Mouse (Mus musculus) cerebellum, postnatal 25 days (tissue): ENCODE data around the gene 2610528A11Rik.

Source experiments
- DNase-seq, 2 experiments: peaks; one replicate each; pipeline ENCODE4 v3.0.0; 2021; ENCODE audit warnings: mixed read lengths in 2 of 2

Gene 2610528A11Rik

DNA sequence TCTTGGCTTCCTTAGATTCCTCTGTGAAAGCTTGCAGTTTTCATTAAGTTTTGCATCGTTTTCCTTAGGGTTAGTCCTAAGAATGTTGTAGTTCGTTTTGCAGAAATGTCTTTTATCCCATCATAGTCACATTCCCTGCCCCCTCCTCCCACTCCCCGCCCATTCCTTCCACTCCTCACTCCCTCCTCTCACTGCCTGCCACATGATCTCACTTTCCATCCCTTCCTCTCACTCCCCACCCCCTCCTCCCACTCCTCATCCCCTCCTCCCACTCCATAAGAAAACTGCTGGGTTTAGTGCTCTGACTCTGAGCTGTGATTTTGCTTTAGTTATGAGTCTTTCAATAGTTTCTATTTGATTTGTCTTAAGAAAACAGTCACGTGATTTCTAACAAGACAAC lies 30.1 kb downstream of the 2610528A11Rik start:
- DNase-seq = no peak

DNA sequence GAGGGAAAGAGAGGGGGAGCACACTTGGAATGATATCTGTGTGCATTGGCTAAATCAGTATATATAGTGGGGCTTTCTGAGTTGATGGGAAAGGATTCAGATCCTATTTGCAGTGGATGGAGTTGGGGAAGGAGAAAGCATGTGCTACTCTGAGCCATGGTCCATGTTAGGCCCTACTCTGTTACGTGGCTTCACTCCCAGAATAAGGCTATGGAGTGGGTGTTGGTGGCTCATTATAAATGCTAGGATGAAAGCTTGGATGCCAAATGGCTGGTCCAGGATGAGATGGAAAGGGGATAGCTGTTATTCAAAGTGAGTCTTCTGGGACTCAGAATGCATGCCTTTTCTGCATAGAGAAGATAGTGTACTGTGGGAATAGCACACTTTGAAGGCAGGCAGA lies 33.1 kb downstream of the 2610528A11Rik start:
- no peak for DNase-seq

DNA sequence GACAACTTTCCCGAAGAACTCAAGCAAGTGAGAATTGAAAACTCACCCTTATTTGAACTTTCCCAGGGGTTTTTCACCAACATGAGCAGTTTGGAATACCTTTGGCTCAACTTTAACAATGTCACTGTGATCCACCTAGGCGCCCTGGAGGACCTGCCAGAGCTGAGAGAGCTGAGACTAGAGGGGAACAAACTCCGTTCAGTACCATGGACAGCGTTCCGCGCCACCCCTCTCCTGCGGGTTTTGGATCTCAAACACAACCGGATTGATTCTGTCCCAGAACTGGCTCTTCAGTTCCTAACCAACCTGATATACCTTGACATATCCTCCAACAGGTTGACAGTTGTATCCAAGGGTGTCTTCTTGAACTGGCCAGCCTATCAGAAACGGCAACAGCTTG lies 45.3 kb downstream of the 2610528A11Rik start:
- peak in 1 of 2 experiments; percentile 16 for DNase-seq

DNA sequence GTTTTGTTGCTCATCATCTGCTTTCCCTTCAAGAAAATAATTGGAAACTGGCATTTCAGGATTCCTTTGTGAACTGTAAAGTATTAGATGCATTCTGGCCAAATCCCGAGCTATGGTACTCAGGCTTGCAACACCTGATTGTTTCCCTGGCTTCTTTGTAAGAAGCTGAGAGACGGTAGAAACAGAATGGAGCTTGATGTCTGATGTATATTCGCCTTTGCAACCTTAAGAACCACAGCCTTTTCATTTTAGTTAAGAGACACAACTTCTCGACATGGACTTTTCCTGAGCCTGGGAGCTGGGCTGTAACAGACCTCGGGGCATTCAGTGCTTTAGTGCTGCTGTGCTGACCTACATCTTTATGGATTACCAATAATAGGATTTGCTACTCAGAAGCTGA lies 46.2 kb downstream of the 2610528A11Rik start, which contains the start of gene Lrit2:
TSS of gene Lrit2 (plus strand) at position 301 of the 400 bp plus-strand sequence.
- DNase-seq = no peak

DNA sequence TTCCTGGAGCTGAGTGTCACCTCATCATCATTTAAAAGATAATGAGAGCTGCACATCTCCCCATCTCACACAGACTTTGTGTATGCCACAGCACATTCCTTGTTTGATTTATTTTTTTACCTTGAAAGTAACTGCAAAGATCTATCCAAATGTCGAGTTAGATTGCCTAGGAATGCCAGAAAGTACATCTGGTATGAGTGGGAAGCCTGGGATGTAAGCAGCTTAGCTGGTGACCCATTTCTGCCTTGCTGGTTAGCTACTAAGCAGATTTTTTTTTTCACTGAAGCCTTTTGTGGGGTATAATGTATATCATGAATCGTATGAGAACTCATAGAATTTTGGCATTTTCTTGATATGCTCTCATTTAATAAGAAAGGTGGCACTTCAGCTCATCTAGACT lies 47.2 kb downstream of the 2610528A11Rik start:
- DNase-seq = no peak

DNA sequence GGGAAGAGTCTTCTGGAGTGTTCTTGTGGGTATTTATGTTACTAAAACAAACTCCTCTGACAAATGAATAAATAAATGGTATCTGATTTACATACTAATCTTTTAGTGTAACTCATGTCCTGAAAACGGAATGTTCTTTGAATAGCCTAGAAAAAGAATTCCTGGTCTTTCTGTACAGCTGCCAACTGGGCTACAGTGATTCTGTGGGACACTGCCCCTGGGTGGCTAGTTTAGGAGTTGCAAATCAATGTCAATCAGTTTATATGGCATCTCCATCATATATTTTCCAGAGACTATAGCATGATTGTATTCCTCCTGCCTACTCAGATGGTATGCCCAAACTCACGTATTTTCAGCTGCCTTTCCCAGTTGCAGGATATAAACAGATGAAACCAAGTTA lies 49.0 kb downstream of the 2610528A11Rik start:
- DNase-seq = no peak
